Mouse (Mus musculus) B cell, adult 67 days (primary cell): ENCODE results near the gene Mrpl17. TPM values are rescaled to one million over a fixed set of nuclear protein-coding genes. Genes with fewer than 3 reads are reported as not detected.

Experiments
- total RNA-seq, 2 experiments: library from RNA; stranded (reverse); gene quantifications; 4 replicates each; pipeline ENCODE4 v1.2.4; 2023

Gene Mrpl17
- 10 to 100 TPM; 41.5 to 45.4 TPM for total RNA-seq

DNA sequence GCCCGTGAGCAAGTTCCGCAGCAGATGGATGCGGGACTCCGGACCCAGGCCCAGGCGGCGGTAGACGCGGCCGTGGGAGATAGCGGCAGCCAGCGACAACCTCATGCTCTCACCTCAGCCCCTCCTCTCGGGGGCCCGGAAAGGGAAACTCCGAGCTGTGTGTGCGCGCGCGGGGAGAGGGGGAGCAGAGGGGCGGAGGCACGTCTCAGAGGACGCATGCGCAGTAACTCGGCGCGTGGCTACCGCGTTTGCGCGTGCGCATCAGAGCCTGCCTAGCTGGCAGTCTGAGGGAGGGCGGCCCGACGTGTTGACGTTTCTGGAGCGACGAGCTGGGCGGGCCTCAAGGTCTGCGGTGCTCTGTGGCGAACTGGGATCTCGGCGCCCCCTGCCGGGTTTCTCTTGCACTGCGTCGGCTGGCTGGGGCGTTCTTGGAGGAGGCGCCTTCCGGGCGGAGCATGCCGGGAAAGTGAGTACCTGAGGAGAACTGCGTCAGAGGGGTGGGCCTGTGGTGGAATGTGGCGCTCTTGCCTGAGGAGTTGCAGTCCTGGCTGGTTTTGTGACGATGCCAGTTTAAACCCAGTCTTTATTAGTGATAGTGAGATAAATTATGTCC is at the start of gene Mrpl17:
Gene Mrpl17 (minus strand): TSS at position 223 of the 613 bp plus-strand sequence.

DNA sequence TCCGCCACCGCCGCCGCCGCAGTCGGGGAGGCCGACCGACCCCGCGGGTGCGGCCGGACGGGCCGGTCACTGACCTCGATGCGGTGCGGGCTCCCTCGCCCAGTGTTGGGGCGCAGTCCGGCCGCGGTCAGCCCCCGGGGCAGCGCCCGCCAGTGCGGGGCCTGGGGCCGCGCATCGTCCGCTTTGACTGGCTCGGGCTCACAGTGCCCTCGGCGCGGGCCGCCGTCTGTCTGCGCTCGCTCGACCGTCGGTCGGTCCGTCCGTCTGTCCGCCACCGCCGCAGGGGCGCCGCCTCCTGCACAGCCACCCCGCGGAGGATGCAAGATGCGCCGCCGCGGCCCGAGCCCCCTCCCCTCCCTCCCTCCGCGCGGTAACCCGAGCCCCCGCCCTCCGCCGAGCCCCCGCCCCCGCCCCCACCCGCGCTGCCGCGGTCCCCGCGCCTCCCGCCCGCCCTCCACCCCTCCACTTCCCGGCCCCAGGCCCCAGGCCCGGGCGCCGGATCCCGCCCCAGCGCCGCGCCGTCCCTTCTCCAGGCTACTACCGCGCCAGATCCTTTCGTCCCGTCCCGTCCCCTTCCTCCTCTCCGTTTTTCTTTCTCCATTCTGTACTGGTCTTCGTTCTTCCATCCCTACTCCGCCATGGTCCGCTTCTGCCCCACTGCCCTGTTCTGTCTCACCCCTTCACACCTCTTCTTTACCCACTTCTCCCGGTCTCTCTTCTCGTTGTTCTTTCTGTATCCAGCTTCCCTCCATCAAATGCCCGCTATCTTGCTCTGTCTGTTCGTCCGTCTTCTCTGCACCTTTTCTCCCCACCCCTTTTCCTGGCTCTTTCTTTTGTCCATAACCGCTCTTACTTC is 23.4 kb downstream of the Mrpl17 start, which contains the start of gene Dchs1:
Gene Dchs1 (minus strand): TSS at position 370 of the 856 bp plus-strand sequence.

Other genes with a start within 250 kb of the Mrpl17 start
- gene Apbb1, start 229.4 kb downstream of the Mrpl17 start, total RNA-seq: 1 to 10 TPM; 3.8 to 4.2 TPM
- not detected for gene Hpx, start 211.0 kb downstream of the Mrpl17 start, total RNA-seq
- gene Trim3, start 177.5 kb downstream of the Mrpl17 start, total RNA-seq: 10 to 100 TPM; 29.9 to 30.2 TPM
- 10 to 100 TPM; 61.4 to 63.9 TPM for gene Timm10b, start 171.0 kb downstream of the Mrpl17 start, total RNA-seq
- 10 to 100 TPM; 40.8 to 49.4 TPM for gene Arfip2, start 170.7 kb downstream of the Mrpl17 start, total RNA-seq
- gene Gm45799, start 170.5 kb downstream of the Mrpl17 start, total RNA-seq: 10 to 100 TPM; 17.5 to 19.2 TPM
- gene Dnhd1, start 160.3 kb downstream of the Mrpl17 start, total RNA-seq: 10 to 100 TPM in 1 of 2 experiments, 1 to 10 TPM in 1; 9.6 to 10.1 TPM
- 10 to 100 TPM; 80.8 to 85.5 TPM for gene Ilk, start 74.5 kb downstream of the Mrpl17 start, total RNA-seq
- gene Rrp8, start 73.7 kb downstream of the Mrpl17 start, total RNA-seq: 10 to 100 TPM; 32.1 to 32.4 TPM
- 100 to 1,000 TPM; 186 to 188 TPM for gene Taf10, start 66.7 kb downstream of the Mrpl17 start, total RNA-seq
- 10 to 100 TPM; 68.0 to 76.7 TPM for gene Tpp1, start 58.9 kb downstream of the Mrpl17 start, total RNA-seq
- gene Dchs1, start 23.4 kb downstream of the Mrpl17 start, total RNA-seq: not detected
- gene Gm4070, start 142.9 kb upstream of the Mrpl17 start, total RNA-seq: 100 to 1,000 TPM in 1 of 2 experiments, 10 to 100 TPM in 1; 56.6 to 103 TPM